Mouse (Mus musculus) ES-Bruce4 (cell line): Measurements from ENCODE around the gene Tas1r1.

ENCODE experiments used
- CTCF ChIP-seq: IDR thresholded peaks from one replicate; pipeline ENCODE4 v1.8.1; 2011; ENCODE audit warnings: low read depth, low read length
- EP300 ChIP-seq: IDR thresholded peaks from 2 replicates; pipeline ENCODE4 v1.6.1; 2011; ENCODE audit warnings: low read depth, low read length; ENCODE audit not compliant: insufficient read depth
- POLR2A ChIP-seq: IDR thresholded peaks from one replicate; pipeline ENCODE4 v1.8.1; 2011; ENCODE audit warnings: low read length; ENCODE audit not compliant: insufficient read depth

- TF ChIP-seq EP300 (no peak), CTCF (no peak), POLR2A (no peak)
These were observed 28.2 kb downstream of the Tas1r1 start for GRCm38 (mm10) chr4:152010091-152010706.
